Mouse (Mus musculus) forebrain, embryonic 12.5 days (tissue): ENCODE results near the gene Crygd. TPM values are rescaled to one million over a fixed set of nuclear protein-coding genes. Genes with fewer than 3 reads are reported as not detected.

Experiments used
- ATAC-seq: fragments of 200-750 bp; cut with Nextera tagmentation; 2 replicates; pipeline ENCODE4 v1.8.0; 2017; ENCODE audit warnings: moderate TSS enrichment; ENCODE audit not compliant: low FRiP score
- H3K27ac ChIP-seq: fragments of 300-500 bp; sonication (generic); 2 replicates; pipeline ENCODE4 v1.5.1; 2016; ENCODE audit warnings: mild to moderate bottlenecking
- H3K27me3 ChIP-seq: fragments of 300-500 bp; sonication (generic); 2 replicates; pipeline ENCODE4 v1.6.1; 2016; ENCODE audit warnings: mild to moderate bottlenecking
- H3K36me3 ChIP-seq: fragments of 300-500 bp; sonication (generic); replicated peaks from 2 replicates; pipeline ENCODE4 v1.6.1; 2016; ENCODE audit warnings: mild to moderate bottlenecking
- H3K4me1 ChIP-seq: fragments of 300-500 bp; sonication (generic); 2 replicates; pipeline ENCODE4 v1.6.1; 2016
- H3K4me2 ChIP-seq: fragments of 300-500 bp; sonication (generic); 2 replicates; pipeline ENCODE4 v1.6.1; 2016; ENCODE audit warnings: mild to moderate bottlenecking, moderate library complexity
- H3K4me3 ChIP-seq: fragments of 300-500 bp; sonication (generic); replicated peaks from 2 replicates; pipeline ENCODE4 v1.5.1; 2016; ENCODE audit warnings: mild to moderate bottlenecking
- H3K9ac ChIP-seq: fragments of 300-500 bp; sonication (generic); 2 replicates; pipeline ENCODE4 v1.6.1; 2016; ENCODE audit warnings: mild to moderate bottlenecking
- H3K9me3 ChIP-seq: fragments of 300-500 bp; sonication (generic); 2 replicates; pipeline ENCODE4 v1.6.1; 2016
- WGBS: fragments of 180-500 bp; shearing (Covaris S2); methylation state at CpG from one replicate; pipeline ENCODE4 v1.1.7; 2016; 5-methylcytosine and 5-hydroxymethylcytosine counted together
- polyA plus RNA-seq: library from polyadenylated mRNA; unstranded; fragments of >200 nt; fragmentation: Nextera tagmentation; extraction: Ambion mirVana; gene quantifications from 2 replicates; pipeline ENCODE4 v1.2.1, GENCODE M21; 2016

Gene Crygd
- polyA plus RNA-seq, 1 experiment from 2014 or later, result not detected

DNA sequence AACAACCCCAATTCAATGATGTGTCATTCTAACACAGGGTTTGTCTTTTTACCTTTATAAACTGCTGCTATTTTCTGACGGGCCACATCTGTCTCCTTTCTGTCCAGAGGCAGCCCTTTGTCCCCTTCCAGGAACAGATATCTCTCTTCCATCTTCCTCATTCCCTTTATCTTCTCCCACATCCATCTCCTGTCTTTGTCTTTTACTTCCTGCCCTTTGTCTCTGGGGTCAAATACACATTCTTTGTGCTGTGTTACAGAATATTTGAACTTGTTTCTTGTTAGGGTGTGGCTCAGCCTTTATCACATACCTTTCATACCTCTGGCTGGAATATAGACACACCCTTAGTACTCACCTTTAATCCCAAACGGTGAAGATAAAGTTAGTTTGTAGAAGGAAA is 25.7 kb downstream of the Crygd start:
- Histone ChIP-seq H3K27me3 (no peaks in the 10 kb centered on the region), H3K36me3 (no peaks in the 10 kb centered on the region), H3K9ac (no peak overlapping the region), H3K4me3 (no peak overlapping the region), H3K4me2 (no peak overlapping the region), H3K27ac (no peak overlapping the region), H3K9me3 (no peaks in the 10 kb centered on the region), H3K4me1 (no peaks in the 10 kb centered on the region)
- 88% methylated on average over 2 of the region's 2 CpGs for WGBS
- ATAC-seq, result no peak

DNA sequence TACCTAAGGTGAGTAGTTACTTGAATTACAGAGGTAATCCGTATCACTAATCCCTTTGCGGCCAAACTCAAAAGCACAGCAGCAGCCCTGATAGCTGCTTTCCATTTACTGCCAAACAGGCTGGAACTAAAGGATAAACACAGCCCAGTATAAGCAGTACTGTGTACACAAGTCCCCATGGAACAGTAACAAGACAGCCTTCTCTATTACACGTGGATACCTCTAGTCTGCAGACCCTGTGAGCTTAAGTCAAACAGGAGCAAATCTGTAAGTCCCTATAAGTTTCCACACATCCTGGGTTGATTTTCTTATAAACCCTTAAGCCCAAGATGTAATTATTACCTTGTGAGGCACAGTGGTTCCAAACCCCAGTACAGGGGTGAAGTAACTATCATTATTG is 27.7 kb downstream of the Crygd start:
- Histone ChIP-seq H3K27ac (no peak overlapping the region), H3K9ac (no peak overlapping the region), H3K4me1 (no peaks in the 10 kb centered on the region), H3K27me3 (no peaks in the 10 kb centered on the region), H3K4me3 (no peak overlapping the region), H3K36me3 (no peaks in the 10 kb centered on the region), H3K9me3 (no peaks in the 10 kb centered on the region), H3K4me2 (no peak overlapping the region)
- WGBS, result 39% methylated on average over 3 of the region's 3 CpGs
- ATAC-seq, result no peak

DNA sequence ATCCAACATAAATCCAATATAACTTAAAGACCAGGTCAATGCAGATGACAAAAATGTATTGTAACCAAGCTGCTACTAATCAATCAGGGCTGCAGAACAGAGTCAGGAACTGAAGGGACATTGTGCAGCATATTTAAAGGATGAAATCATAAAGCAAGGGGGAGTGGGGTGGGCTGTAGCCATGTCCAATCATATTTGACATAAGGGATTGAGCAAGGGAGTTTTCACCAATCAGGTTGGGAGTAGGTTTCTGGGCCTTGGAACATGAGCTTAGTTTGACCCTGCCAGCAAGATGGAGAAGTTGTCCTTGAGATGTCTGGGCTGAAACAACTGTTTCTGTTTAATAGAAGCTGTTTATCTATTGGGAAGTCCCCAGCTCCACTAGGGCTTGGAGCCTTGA is 30.6 kb downstream of the Crygd start, which contains the start of gene Akr1cl:
Gene Akr1cl (minus strand): TSS at position 119 of the 400 bp plus-strand sequence.
- no peaks in the 10 kb centered on the region for H3K36me3 ChIP-seq
- no peak within 1 kb of the TSS for H3K4me3 ChIP-seq
- no peak within 1 kb of the TSS for H3K27ac ChIP-seq
- H3K9me3 ChIP-seq, result no peaks in the 10 kb centered on the region
- ATAC-seq, result no peak
- no peak within 1 kb of the TSS for H3K9ac ChIP-seq
- H3K4me1 ChIP-seq, result no peaks in the 10 kb centered on the region
- no peak within 1 kb of the TSS for H3K4me2 ChIP-seq
- no peaks in the 10 kb centered on the region for H3K27me3 ChIP-seq

DNA sequence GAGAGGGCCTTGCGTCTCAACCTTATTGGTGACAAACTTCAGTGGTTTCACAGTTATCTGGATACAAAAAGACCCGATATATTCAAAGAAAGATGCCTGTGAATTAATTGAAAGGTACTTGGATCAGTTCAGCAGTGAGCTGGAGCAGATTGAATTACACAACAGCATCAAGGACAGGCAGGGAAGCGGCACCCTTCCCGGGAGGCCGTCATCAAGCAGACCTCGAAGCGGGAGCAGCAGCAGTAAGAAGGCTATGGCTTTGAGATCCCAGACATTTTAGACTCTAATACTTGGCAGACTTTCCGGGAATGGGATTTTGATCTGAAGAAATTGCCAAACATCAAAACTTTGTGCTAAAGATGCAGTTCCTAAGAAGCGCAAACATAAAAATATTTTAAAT is 35.0 kb downstream of the Crygd start:
- no peak overlapping the region for H3K4me3 ChIP-seq
- H3K27ac ChIP-seq, result no peak overlapping the region
- no peaks in the 10 kb centered on the region for H3K9me3 ChIP-seq
- H3K4me1 ChIP-seq, result no peaks in the 10 kb centered on the region
- no peaks in the 10 kb centered on the region for H3K27me3 ChIP-seq
- WGBS, result 75% methylated on average over 9 of the region's 9 CpGs
- no peak overlapping the region for H3K9ac ChIP-seq
- ATAC-seq, result no peak
- no peak overlapping the region for H3K4me2 ChIP-seq
- no peaks in the 10 kb centered on the region for H3K36me3 ChIP-seq

DNA sequence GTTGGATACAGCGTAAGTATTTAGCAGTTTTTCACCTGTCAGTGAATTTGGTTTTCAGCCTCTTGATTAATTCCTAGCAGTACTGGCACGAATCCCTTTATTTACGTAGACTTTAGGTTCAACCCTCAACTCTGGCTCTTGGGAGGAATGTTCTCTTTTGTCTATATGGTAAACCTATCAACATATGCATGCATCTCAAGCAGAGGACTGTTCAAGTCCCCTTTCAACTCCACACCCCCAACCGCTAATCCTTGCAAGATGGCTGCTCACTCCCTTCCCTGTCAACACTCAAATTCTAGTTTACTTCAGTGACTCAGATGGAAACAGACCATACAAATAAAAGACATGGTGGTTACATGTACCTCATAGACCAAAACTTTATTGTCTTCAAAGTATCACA is 50.5 kb downstream of the Crygd start:
- Histone ChIP-seq H3K27ac (no peak overlapping the region), H3K27me3 (no peaks in the 10 kb centered on the region), H3K4me1 (no peaks in the 10 kb centered on the region), H3K9ac (no peak overlapping the region), H3K9me3 (no peaks in the 10 kb centered on the region), H3K4me3 (no peak overlapping the region), H3K36me3 (no peaks in the 10 kb centered on the region), H3K4me2 (no peak overlapping the region)
- 75% methylated on average over 4 of the region's 4 CpGs for WGBS
- no peak for ATAC-seq

Other genes starting within 250 kb of the Crygd start
- 7.8 and 8.9 TPM in 2 replicates for gene Plekhm3, start 106.6 kb downstream of the Crygd start, polyA plus RNA-seq
- gene Akr1cl, start 30.7 kb downstream of the Crygd start, polyA plus RNA-seq, result 0.13 TPM in 1 of 2 replicates, not detected in the other
- not detected in 2 replicates for gene Cryge, start 12.3 kb downstream of the Crygd start, polyA plus RNA-seq
- gene Crygc, start 10.2 kb upstream of the Crygd start, polyA plus RNA-seq, result not detected in 2 replicates
- gene Crygb, start 18.8 kb upstream of the Crygd start, polyA plus RNA-seq, result not detected in 2 replicates
- 0.33 TPM in 1 of 2 replicates, not detected in the other for gene Cryga, start 39.9 kb upstream of the Crygd start, polyA plus RNA-seq
- gene Gm28845, start 56.1 kb upstream of the Crygd start, polyA plus RNA-seq, result not detected in 2 replicates
- 0.28 TPM in 1 of 2 replicates, not detected in the other for gene D630023F18Rik, start 59.8 kb upstream of the Crygd start, polyA plus RNA-seq
- gene Idh1, start 123.0 kb upstream of the Crygd start, polyA plus RNA-seq, result 343 and 355 TPM in 2 replicates
- 18.1 and 20.6 TPM in 2 replicates for gene Pikfyve, start 123.2 kb upstream of the Crygd start, polyA plus RNA-seq
- gene Pth2r, start 218.6 kb upstream of the Crygd start, polyA plus RNA-seq, result 0.28 and 0.40 TPM in 2 replicates